Mouse (Mus musculus): ENCODE data around the gene Cd82.

GRCm38 (mm10) chr2:93439812-93440559 lies 23.0 kb downstream of the Cd82 start:
- no peak for TF ChIP-seq CTCF (IDR thresholded peaks at IDR 0.05; ENCODE audit: extremely low read depth, insufficient read length, insufficient replicate concordance, low read depth, low read length)
- TF ChIP-seq POLR2A (IDR thresholded peaks at IDR 0.05; ENCODE audit: low read depth, low read length), result no peak
